Mouse (Mus musculus) spleen, postnatal 10 days (tissue): ENCODE data around the gene Iqsec3.

Experiments
- DNase-seq, 2 experiments: peaks; one replicate each; pipeline ENCODE4 v3.0.0; 2021 to 2022; ENCODE audit warnings: low spot score in 2 of 2

Iqsec3 gene

GRCm38 (mm10) chr6:121366537-121366936 is 106.9 kb downstream of the Iqsec3 start:
- peak in 1 of 2 experiments; percentile 55 for DNase-seq

DNA sequence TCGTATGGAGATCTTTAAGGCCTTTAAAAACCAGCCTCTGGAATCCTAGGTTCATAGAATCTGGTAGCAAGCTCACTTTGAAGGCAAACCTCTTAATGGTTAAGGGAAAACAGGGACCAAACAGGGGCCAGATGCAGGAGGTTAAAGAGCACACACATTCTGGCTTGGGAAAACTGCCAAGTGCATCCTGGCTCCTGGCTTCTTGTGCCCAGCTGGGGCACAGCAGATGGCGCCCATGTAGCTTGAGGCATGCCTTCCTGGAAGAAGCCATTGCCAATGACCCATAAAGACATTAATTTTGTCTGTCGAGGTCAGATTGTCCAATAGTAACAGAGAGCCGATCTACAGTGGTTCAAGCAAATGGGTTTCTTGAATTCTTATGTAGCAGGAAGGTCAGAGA is 109.5 kb downstream of the Iqsec3 start:
- DNase-seq = no peak

GRCm38 (mm10) chr6:121363061-121363460 is 110.4 kb downstream of the Iqsec3 start:
- DNase-seq = no peak

DNA sequence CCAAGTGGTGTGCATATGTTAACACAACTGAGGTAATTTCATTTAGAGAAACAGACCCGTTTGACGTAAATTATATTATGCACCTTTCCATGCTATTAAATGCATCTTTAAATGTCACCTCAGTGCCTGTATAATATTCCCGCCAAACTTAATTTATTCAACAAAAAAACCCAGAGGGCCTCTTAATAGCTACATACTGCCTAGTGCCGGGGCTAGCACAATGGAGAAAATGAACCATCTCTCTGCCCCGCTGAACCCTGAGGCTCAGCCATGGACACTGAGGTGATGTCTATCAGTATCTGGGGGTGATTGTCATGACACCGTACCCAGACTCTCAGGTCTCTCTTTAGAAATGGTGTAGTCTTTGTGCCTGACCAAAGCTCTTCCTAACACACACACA is 116.2 kb downstream of the Iqsec3 start:
- no peak for DNase-seq

DNA sequence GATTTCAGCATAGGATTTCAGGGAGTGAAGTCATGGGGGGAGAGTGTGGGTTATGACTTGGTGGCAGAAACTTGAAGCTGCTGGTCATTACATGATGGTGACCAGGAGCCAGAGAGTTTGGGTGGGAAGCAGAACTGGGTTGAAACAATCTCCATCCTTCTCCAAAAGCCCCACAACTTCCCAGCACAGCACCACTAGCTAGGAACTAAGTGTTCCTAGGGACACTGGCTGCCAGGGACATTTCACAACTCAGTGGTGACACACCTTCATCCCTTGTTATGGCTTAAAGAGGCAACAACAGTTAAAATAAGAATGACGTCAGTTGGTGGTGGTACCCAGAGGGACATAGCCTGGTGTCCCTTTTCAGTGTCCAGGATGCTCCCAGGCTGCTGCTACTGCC is 117.4 kb downstream of the Iqsec3 start:
- no peak for DNase-seq

DNA sequence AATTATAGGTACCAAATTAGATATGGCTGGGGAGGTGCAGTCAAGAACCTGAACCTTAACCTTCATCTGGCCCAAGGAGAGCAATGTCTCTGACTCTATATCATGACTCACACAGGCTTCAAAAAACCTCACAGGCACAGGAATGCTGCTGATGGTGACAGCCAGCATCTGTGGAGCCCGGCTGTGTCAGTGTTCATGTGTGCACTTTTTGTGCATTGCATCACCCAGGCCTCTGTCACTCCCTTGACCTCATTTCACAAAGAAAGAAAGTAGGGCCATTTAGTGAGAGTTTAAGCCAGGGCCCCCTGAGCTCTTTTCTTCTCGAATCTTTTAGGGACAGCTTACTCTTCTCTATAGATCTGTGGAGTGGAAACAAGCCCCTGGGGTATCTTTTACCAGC is 121.2 kb downstream of the Iqsec3 start:
- no peak for DNase-seq

- DNase-seq = no peak
These were observed 127.0 kb downstream of the Iqsec3 start for GRCm38 (mm10) chr6:121346428-121346827.

DNA sequence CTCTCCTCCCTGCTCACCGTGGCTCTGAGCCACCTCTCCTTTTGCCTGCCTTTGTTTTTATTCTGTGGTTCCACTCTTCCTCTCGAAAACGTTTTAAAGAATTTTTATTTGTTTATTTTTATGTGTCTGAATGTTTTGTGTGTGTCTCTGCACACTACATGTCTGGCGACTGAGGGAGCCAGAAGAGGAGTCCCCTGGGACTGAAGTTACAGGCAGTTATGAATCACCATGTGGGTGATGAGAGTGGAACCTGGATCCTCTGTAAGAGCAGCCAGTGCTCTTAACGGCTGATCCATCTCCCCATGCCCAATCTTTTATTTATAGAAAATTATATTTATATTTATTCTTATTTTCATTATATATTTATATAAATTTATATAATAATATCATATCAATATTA is 129.1 kb downstream of the Iqsec3 start:
- DNase-seq = no peak

- no peak for DNase-seq
These were observed 129.7 kb downstream of the Iqsec3 start for GRCm38 (mm10) chr6:121343771-121344123.

GRCm38 (mm10) chr6:121343026-121343770 is 130.3 kb downstream of the Iqsec3 start, which contains the start of gene Slc6a12:
Gene Slc6a12 (plus strand): TSS chr6:121343076.
- peak in 1 of 2 experiments; percentile 27 for DNase-seq

DNA sequence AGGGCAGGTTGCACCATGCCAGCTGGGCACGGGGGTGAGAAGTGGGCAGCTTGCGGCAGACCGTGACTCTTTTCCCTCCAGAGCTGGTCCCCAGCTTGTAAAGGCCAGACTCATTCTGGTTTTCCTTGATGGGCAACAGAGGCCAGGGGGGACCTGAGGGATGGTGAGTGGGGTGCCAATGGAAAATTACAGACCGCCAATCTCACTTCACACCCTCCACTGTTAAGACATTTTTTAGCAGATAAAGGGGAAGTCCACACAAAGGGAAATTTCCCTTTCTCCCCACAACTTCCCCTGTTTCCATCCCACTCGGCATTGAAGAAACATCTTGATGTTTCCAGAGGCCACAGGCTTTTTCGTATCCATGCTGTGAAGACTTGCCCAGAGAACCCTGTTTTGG is 131.8 kb downstream of the Iqsec3 start:
- DNase-seq = no peak

DNA sequence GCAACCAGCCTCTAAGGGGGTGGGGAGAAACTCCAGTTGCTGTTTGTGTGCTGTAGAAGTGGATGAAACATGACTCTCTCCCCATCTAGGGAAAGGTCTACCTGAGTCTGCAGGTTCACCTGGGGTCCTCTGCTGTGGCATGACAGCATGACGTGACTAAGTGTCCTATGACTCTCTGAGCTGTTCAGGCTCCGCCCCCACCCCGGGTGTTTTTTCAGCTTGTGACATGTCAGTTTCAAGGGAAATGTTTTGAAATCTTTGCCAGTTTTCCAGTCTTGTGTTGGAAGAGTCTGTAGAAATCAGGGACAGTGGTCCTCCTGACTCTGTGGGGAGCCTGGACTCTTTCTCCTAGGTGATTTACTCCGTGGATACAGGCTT is 135.0 kb downstream of the Iqsec3 start:
- DNase-seq = no peak

DNA sequence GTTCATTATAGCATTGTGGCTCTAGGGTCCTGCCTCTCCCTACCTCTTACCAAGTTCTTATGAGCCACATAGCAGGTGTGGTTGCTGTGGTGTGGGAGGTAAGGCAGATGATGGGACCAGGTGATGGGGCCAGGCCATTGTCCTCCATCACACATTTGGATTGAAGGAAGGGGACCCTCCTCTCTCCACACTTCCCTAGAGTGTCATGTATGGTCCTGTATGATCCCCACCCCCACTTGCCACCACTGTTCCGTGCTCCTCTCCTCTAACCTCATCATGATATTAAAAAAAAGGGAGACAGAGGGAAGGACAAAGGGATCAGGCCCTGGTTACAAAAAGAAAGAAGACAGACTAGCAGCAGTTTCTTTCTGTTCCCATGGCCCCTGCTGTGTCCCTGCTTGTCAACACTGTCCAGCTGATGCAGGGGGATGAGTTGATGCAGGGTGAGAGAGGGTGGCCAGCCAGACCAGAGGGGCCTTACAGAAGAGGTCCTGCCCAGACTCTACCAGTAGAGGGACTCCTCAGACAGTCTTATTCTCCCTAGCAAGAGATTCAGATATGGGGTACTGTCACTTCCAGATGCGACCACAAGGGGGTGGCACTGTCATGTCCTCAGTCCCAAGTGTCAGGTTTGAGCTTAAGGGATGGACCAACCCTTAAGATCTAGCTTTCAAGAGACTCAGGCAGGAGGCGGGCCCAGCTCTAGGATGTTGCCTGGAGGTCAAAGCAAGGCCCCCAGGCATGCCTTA is 135.5 kb downstream of the Iqsec3 start:
- peak; percentile 58 to 86 for DNase-seq

DNA sequence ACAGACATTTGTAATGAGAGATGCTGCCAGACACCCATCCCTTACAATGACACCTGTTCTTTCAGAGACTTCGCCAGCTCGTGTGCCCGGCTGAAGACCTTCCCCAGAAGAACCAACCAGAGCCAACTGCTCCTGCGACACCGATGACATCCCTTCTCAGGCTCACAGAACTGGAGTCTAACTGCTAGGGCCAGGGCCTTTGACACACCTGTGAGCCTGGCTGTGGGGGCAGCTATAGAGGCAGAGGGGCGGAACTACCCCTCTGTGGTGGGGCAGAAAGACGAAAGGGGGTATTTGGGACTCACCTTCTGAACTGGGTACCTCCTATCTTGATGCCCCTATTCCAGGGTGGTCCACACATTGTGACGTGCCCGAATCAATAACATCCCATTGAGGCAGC is 136.2 kb downstream of the Iqsec3 start:
- peak in 1 of 2 experiments; percentile 23 for DNase-seq

GRCm38 (mm10) chr6:121336558-121336957 is 136.9 kb downstream of the Iqsec3 start:
- peak; percentile 57 to 85 for DNase-seq

GRCm38 (mm10) chr6:121335841-121336240 is 137.6 kb downstream of the Iqsec3 start:
- DNase-seq = peak in 1 of 2 experiments; percentile 23

DNA sequence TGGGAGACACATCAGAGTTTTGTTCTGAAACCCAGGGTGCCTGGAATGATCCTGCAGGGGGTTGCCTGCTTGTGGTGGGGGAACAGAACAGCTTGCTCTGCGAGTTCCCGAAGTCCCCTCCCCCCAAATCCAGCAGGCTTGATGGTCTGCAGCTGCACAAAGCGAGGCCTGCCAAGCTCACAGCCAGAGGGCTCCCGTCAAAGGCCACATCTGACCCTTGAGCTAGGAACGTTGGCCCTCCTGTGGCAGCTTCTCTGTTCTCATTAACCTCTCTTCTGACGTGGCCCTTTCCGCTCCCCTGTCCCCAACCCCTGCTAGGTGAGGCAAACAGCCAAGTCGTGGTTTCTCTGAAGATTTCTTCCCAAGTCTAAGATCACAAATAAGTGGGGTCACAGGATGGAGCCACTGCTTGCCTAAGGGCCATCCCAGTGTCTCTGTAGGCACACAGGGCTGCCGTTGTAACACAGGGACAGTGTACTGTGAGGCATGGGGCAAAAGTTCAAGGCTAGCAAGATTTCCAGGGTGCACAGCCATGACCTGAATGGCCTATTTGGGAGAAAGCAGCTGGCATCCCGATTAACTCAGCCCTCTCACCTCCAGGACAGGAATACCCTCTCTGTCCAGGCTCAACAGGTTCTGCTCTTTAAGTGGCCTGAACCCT is 143.5 kb downstream of the Iqsec3 start:
- DNase-seq = no peak

GRCm38 (mm10) chr6:121328417-121328884 is 145.0 kb downstream of the Iqsec3 start:
- no peak for DNase-seq

DNA sequence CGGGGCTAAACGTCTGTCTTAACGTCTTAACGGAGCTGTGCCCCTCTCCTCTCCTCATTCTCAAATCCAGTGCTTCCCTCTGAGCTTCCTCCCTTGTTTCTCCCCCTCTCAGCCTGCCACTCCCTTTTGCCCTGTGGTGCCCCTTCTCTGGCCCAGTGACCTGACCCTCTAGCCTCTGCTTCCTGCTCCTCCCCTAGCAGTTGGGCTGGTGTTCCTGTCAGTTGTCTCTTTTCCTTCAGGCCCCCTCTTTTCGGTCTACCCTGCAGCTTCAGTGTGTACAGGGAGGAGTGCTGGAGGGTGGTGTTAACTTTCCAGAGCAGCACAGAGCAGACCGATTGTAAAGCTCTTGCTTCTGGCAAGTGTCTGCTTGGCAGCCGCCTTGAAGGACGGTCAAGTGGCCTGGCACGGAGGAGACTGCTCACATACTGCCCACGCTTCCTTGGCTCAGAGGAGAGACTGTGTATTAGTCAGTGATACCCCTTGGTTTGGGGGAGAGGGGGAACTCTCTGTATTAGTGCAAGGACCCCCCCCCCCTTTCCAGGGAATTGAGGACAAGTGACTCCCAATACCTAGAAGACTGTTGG is 146.9 kb downstream of the Iqsec3 start:
- no peak for DNase-seq

DNA sequence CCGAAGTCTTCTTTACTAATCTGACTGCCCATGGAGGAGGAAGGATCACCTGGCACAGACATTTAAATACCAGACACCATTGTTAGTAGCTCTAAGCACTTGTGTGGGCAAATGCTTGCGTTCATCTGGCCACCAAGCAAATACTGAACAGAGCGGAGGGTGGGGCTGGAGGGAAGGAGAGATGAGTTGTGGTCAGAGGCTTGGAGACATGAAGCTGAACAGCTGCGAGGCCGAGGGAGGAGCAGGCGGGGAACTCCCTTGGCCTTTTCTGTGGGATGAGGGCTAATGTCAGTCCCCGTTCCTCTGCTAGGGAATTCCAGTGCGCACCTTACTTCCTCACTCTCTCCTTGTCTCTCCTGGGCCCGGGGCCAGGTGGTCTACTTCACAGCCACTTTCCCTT is 147.7 kb downstream of the Iqsec3 start:
- DNase-seq = no peak

DNA sequence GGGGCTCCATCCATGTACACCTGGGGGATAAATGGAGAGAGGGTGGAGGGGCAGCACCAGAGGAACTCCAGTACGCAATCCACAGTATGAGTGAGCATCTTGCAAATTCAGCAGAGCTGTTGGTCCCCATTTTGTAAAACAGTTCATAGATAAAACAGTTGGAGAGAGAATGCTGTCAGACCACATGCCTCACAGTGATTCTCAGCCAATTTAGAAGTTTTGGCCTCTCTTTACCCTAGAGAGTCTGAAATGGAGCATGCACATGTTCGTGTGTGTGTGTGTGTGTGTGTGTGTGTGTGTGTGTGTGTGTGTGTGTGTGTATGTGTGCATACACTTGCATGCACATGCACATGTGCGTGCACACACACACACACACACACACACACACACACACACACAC is 148.2 kb downstream of the Iqsec3 start:
- no peak for DNase-seq
